Mouse (Mus musculus): ENCODE data around the gene Suox. TPM values are rescaled to one million over a fixed set of nuclear protein-coding genes. Genes with fewer than 3 reads are reported as not detected.

Gene Suox
- polyA plus RNA-seq, 1 experiment from 2014 or later = 21.4 TPM

GRCm38 (mm10) chr10:128695992-128696807 is 22.3 kb upstream of the Suox start, which contains the start of gene Rab5b:
Gene Rab5b, minus strand, starts transcription at chr10:128696264.
- DNase-seq (ENCODE audit: low spot score) (peak; percentile 98), ATAC-seq (ENCODE audit: low FRiP score, low TSS enrichment) (peak; percentile 98)
- H3K4me2 ChIP-seq (replicated peaks; ENCODE audit: low read depth) = peak within 1 kb of the TSS; percentile 77
- peak within 1 kb of the TSS; percentile 94 for H3K9ac ChIP-seq (ENCODE audit: low read length)
- H3K36me3 ChIP-seq (ENCODE audit: control insufficient read depth, insufficient read depth, low read length) = 0 out of 2 replicates have a peak, but pooled peaks cover 11% of the 10 kb centered on the region
- H3K27ac ChIP-seq (replicated peaks) = peak within 1 kb of the TSS; percentile 99
- H3K4me3 ChIP-seq (ENCODE audit: low read depth, low read length) = peak within 1 kb of the TSS; percentile 92
- under 1% methylated on average over 36 of the region's 40 CpGs for WGBS
- no peaks in the 10 kb centered on the region for H3K27me3 ChIP-seq (ENCODE audit: control insufficient read depth, insufficient read depth, low read length)
- TF ChIP-seq CTCF (IDR thresholded peaks at IDR 0.05; ENCODE audit: low read depth) = no peak
- TF ChIP-seq EP300 (optimal IDR thresholded peaks at IDR 0.05) = peak; percentile 97
- H3K4me1 ChIP-seq (replicated peaks; ENCODE audit: control insufficient read depth, insufficient read depth) = no peaks in the 10 kb centered on the region
- no peaks in the 10 kb centered on the region for H3K9me3 ChIP-seq (ENCODE audit: control insufficient read depth, low read length)

GRCm38 (mm10) chr10:128695411-128695991 is 21.6 kb upstream of the Suox start:
- WGBS = under 1% methylated on average over 22 of the region's 22 CpGs
- 0 out of 2 replicates have a peak, but pooled peaks cover 9% of the 10 kb centered on the region for H3K36me3 ChIP-seq (ENCODE audit: control insufficient read depth, insufficient read depth, low read length)
- peak overlapping the region; percentile 99 for H3K27ac ChIP-seq (replicated peaks)
- peak overlapping the region; percentile 94 for H3K9ac ChIP-seq (ENCODE audit: low read length)
- peak overlapping the region; percentile 77 for H3K4me2 ChIP-seq (replicated peaks; ENCODE audit: low read depth)
- peak; percentile 14 for TF ChIP-seq EP300 (optimal IDR thresholded peaks at IDR 0.05)
- TF ChIP-seq CTCF (IDR thresholded peaks at IDR 0.05; ENCODE audit: low read depth) = no peak
- H3K9me3 ChIP-seq (ENCODE audit: control insufficient read depth, low read length) = no peaks in the 10 kb centered on the region
- H3K4me3 ChIP-seq (ENCODE audit: low read depth, low read length) = peak overlapping the region; percentile 92
- DNase-seq (ENCODE audit: low spot score) (peak; percentile 47), ATAC-seq (ENCODE audit: low FRiP score, low TSS enrichment) (no peak)
- H3K4me1 ChIP-seq (replicated peaks; ENCODE audit: control insufficient read depth, insufficient read depth) = no peaks in the 10 kb centered on the region
- H3K27me3 ChIP-seq (ENCODE audit: control insufficient read depth, insufficient read depth, low read length) = no peaks in the 10 kb centered on the region

- Histone ChIP-seq H3K9ac (ENCODE audit: low read length) (no peak overlapping the region), H3K27me3 (ENCODE audit: control insufficient read depth, insufficient read depth, low read length) (no peaks in the 10 kb centered on the region), H3K4me1 (replicated peaks; ENCODE audit: control insufficient read depth, insufficient read depth) (no peaks in the 10 kb centered on the region), H3K36me3 (ENCODE audit: control insufficient read depth, insufficient read depth, low read length) (no peaks in the 10 kb centered on the region), H3K9me3 (ENCODE audit: control insufficient read depth, low read length) (no peaks in the 10 kb centered on the region), H3K4me3 (ENCODE audit: low read depth, low read length) (peak overlapping the region; percentile 67), H3K4me2 (replicated peaks; ENCODE audit: low read depth) (peak overlapping the region; percentile 83), H3K27ac (replicated peaks) (peak overlapping the region; percentile 80)
- DNase-seq (ENCODE audit: low spot score) = no peak
- 1% methylated on average over 9 of the region's 9 CpGs for WGBS
- no peak for ATAC-seq (ENCODE audit: low FRiP score, low TSS enrichment)
- TF ChIP-seq EP300 (optimal IDR thresholded peaks at IDR 0.05) (no peak), CTCF (IDR thresholded peaks at IDR 0.05; ENCODE audit: low read depth) (peak; percentile 82)
Measured at GRCm38 (mm10) chr10:128674469-128675008, 666 bp upstream of the Suox start.

- H3K4me2 ChIP-seq (replicated peaks; ENCODE audit: low read depth) = no peak overlapping the region
- TF ChIP-seq CTCF (IDR thresholded peaks at IDR 0.05; ENCODE audit: low read depth) (no peak), EP300 (optimal IDR thresholded peaks at IDR 0.05) (no peak)
- H3K27me3 ChIP-seq (ENCODE audit: control insufficient read depth, insufficient read depth, low read length) = no peaks in the 10 kb centered on the region
- H3K27ac ChIP-seq (replicated peaks) = no peak overlapping the region
- no peaks in the 10 kb centered on the region for H3K4me1 ChIP-seq (replicated peaks; ENCODE audit: control insufficient read depth, insufficient read depth)
- ATAC-seq (ENCODE audit: low FRiP score, low TSS enrichment) = no peak
- 91% methylated on average over 9 of the region's 9 CpGs for WGBS
- no peak overlapping the region for H3K9ac ChIP-seq (ENCODE audit: low read length)
- no peak overlapping the region for H3K4me3 ChIP-seq (ENCODE audit: low read depth, low read length)
- DNase-seq (ENCODE audit: low spot score) = no peak
- no peaks in the 10 kb centered on the region for H3K9me3 ChIP-seq (ENCODE audit: control insufficient read depth, low read length)
- H3K36me3 ChIP-seq (ENCODE audit: control insufficient read depth, insufficient read depth, low read length) = no peaks in the 10 kb centered on the region
Measured at GRCm38 (mm10) chr10:128671148-128671547, 2.7 kb downstream of the Suox start.

GRCm38 (mm10) chr10:128668790-128669672 is 4.8 kb downstream of the Suox start:
- peak overlapping the region; percentile 76 for H3K9ac ChIP-seq (ENCODE audit: low read length)
- peak; percentile 83 for DNase-seq (ENCODE audit: low spot score)
- H3K27ac ChIP-seq (replicated peaks) = peak overlapping the region; percentile 49; the same call in 1 of the 2 replicates
- peak; percentile 62; the same call in 1 of the 2 replicates for ATAC-seq (ENCODE audit: low FRiP score, low TSS enrichment)
- TF ChIP-seq CTCF (IDR thresholded peaks at IDR 0.05; ENCODE audit: low read depth) (no peak), EP300 (optimal IDR thresholded peaks at IDR 0.05) (no peak)
- no peaks in the 10 kb centered on the region for H3K9me3 ChIP-seq (ENCODE audit: control insufficient read depth, low read length)
- no peaks in the 10 kb centered on the region for H3K4me1 ChIP-seq (replicated peaks; ENCODE audit: control insufficient read depth, insufficient read depth)
- H3K27me3 ChIP-seq (ENCODE audit: control insufficient read depth, insufficient read depth, low read length) = no peaks in the 10 kb centered on the region
- H3K4me2 ChIP-seq (replicated peaks; ENCODE audit: low read depth) = peak overlapping the region; percentile 96
- H3K4me3 ChIP-seq (ENCODE audit: low read depth, low read length) = peak overlapping the region; percentile 75
- 1% methylated on average over 42 of the region's 42 CpGs for WGBS
- H3K36me3 ChIP-seq (ENCODE audit: control insufficient read depth, insufficient read depth, low read length) = no peaks in the 10 kb centered on the region
